Mouse (Mus musculus): ENCODE data around the gene Rps2.
"Not testable (repeated sequence)": the region's sequence is repeated elsewhere in the genome, so short reads cannot be mapped to it uniquely, and the experiment has no call there.

Rps2 gene

GRCm38 (mm10) chr17:24717943-24718342, at the start of gene Rps2, which contains the start of gene Rnf151:
TSS of gene Rps2 (plus strand) at chr17:24718116.
TSS of gene Rnf151 (minus strand) at chr17:24718063.
- DNase-seq (ENCODE audit: low spot score in 2 of 2): no peak

GRCm38 (mm10) chr17:24669214-24669544, 48.7 kb upstream of the Rps2 start:
- not testable (repeated sequence) for DNase-seq (ENCODE audit: low spot score in 2 of 2)

DNA sequence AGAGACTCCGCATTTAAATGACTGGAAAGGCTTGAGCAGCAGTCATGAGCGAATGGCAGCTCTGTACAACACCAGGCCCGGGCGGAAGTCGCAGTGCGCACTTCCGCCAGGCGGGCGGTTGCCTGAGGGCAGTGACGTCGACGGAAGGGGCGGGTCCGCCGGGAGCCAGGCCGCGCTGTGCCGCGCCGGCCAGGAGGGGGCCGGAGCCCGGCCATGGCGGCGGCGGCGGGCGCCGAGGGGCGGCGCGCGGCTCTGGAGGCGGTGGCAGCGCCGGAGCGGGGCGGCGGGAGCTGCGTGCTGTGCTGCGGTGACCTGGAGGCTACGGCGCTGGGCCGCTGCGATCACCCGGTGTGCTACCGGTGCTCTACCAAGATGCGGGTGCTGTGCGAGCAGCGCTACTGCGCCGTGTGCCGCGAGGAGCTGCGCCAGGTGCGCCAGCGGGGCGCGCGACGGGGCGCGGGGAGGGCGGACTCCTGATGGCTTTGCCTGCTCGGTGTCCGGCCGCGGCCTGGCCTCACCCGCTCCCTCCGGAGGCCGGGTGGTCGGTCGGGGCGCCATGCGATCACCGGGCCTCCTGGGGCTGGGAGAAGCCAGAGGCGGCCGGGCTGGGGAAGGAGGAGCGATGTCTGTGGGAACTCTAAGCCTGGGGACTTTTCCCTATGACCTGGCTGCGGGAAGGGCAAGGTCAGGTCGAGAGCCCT, 48.2 kb upstream of the Rps2 start, which contains the start of gene Zfp598:
Gene Zfp598 (plus strand): TSS at position 143 of the 701 bp plus-strand sequence.
- peak; percentile 96 for DNase-seq (ENCODE audit: low spot score in 2 of 2)

- DNase-seq (ENCODE audit: low spot score in 2 of 2): no peak
These were observed 47.6 kb upstream of the Rps2 start for GRCm38 (mm10) chr17:24670246-24670844.

- DNase-seq (ENCODE audit: low spot score in 2 of 2): no peak
These were observed 46.6 kb upstream of the Rps2 start for GRCm38 (mm10) chr17:24671346-24671745.

GRCm38 (mm10) chr17:24672141-24672540, 45.8 kb upstream of the Rps2 start:
- DNase-seq (ENCODE audit: low spot score in 2 of 2): no peak

DNA sequence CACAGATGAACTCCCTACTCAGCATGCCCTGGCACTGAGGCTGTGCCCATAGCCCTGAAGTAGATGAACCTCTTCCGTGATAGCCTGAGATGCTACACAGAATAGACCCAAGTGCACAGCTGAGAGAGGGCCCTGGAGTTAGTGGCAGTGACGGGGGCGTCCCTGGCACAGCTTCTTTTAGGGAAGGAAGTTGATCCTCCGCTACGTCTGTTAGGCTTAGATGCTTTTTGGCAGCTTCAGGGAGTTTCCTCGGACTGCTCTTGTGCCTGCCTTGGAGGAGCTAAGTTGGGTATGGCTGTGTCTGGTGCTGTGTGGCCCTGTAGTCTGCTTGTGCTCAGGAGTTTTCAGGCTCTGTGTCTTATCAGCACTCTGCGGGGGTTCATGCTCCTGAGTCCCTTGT, 43.6 kb upstream of the Rps2 start:
- peak; percentile 63 to 70 for DNase-seq (ENCODE audit: low spot score in 2 of 2)

DNA sequence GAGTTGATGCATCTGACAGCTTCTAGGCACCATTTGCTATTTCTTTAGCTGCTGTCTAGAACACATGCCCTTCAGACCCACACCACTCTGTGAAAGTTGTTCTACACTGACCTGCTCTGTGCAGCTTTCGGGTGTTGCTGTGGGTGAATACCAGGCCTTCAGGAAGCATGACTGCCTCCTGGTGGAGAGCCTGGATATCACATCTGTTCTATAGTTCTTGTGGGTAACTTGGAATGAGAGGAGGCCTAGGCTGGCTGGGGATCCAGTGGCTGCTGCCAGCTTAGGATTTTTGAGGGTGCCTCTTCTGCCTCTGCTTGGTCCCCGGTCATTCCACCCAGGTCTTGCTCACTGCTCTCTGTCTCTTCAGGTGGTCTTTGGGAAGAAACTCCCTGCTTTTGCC, 41.7 kb upstream of the Rps2 start:
- DNase-seq (ENCODE audit: low spot score in 2 of 2): peak; percentile 73 to 80

DNA sequence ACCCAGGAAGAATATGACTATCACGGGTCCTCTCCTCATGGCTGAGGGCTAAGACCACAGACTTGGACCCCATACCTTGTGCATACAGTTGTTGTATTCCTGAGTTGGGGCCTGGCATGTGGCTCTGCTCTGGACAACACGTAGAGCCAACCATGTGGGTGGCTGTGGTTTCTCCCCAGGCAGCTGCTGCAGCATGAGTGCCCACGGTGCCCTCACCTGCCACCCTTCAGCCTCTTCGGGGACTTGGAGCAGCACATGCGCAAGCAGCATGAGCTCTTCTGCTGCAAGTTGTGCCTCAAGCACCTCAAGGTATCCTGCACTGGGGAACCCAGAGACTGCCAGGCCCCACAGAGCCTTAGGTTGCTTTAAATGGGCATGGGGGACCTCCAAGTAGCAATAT, 41.0 kb upstream of the Rps2 start:
- no peak for DNase-seq (ENCODE audit: low spot score in 2 of 2)

DNA sequence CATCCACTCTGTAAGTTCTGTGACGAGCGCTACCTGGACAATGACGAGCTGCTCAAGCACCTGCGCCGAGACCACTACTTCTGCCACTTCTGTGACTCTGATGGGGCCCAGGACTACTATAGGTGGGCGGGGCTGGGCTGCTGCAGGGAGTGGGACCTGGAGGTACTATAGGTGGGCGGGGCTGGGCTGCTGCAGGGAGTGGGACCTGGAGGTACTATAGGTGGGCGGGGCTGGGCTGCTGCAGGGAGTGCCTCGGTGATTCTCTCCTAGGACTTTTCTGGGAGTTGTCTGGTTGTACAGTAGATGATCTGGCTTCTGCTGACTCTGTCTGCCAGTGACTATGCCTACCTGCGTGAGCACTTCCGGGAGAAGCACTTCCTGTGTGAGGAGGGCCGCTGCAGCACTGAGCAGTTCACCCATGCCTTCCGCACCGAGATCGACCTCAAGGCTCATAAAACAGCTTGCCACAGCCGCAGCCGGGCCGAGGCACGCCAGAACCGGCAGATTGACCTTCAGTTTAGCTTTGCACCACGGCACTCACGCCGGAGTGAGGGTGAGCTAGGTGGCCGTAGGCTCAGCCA, 40.3 kb upstream of the Rps2 start:
- DNase-seq (ENCODE audit: low spot score in 2 of 2): no peak

GRCm38 (mm10) chr17:24686514-24686913, 31.4 kb upstream of the Rps2 start:
- peak in 1 of 2 experiments; percentile 37 for DNase-seq (ENCODE audit: low spot score in 2 of 2)

DNA sequence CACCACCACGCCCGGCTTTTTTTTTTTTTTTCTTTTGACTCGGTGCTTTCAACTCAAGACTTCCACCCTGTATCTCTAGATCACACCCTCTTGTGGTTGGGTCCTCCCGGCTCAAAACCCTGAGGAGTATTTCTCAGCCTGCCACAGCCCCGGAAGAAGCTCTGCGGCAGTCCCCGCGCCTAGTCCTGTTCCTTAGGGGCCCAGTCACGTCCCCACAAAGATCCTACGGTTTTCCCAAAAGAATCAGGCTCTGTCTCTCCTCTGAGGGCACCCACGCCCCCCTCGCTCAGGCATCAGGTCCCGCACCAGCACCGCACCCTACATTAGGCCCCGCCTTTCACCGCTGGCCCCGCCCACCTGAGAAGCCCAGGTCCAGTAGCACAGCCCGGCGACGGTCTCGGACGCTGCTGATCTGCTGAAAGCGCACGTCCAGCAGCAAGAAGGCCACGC, 30.7 kb upstream of the Rps2 start:
- DNase-seq (ENCODE audit: low spot score in 2 of 2): peak in 1 of 2 experiments; percentile 46

DNA sequence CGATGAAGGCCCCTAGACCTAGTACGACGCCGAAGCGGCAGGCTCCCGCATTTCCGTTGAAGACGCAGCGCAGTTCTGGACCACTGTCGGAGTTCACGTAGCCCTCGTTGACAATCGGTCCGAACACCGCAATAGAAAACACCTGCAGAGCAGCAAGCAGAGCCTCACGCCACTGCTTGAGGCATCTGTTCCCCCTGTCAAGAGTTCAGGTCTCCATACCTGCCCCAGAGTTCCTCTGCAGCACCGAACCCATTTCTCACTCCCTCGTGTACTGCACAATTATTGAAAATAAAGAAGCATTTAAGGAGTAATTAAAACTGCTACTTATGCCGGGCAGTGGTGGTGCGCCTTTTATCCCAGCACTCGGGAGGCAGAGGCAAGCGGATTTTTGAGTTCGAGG, 30.3 kb upstream of the Rps2 start:
- DNase-seq (ENCODE audit: low spot score in 2 of 2): no peak

DNA sequence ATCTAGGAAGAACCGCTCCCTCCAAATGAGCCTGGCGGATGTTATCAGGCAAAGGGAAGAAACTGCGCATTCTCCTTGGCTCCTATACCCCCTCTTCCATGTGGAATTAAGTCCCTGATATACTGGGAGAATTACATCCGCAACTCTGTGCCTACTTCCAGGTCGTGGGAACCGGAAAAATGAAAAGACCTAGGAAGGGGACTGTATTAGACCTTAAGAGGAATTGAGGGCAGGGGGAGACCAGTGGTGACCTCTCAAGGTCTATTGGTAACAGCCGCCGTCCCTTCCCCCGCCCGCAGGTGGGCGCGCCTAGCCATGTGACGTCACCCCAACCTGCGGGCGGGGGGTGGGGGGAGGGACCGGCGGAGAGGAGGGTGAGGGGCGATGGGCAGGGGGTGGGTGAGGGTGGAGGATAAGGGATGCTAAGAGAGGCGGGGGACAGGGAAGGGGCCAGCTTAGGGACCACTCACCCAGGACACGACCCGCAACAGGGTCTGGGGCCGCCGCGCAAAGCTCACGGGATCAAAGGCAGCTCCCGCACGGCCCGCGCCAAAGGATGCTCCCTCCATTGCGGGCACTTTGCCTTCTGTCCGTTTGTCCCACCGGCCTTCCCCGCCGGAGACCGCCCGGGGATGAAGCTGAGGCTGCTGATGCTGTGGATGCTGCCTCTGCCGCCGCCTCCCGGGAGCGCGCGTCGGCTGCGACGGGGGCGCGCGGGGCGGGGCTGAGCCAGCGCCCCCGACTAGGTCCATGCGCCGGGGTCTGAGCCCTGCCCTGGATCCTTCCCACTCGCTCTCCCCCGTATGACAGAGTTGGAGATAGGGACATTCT, 28.4 kb upstream of the Rps2 start, which contains the start of gene Syngr3:
Gene Syngr3 (minus strand): TSS at position 705 of the 831 bp plus-strand sequence.
- peak; percentile 67 to 69 for DNase-seq (ENCODE audit: low spot score in 2 of 2)

DNA sequence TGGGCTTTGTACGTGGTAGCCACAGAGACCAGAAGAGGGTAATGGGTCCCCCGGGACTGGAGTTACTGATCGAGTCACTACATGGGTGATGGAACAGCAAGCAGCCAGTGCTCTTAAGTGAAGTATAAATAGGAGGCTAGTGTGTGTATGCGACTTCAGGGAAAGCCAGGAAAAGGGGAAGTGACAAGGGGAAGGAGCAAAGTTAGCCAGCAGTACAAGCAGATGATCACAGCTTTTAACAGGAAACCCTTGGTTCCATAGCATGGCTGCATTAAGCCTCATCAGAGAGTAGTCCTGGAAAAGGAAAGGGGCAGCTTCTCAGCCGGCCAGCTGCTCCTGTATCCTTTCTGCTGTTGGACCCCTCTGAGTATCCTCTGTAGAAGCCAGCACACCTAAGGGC, 25.5 kb upstream of the Rps2 start:
- no peak for DNase-seq (ENCODE audit: low spot score in 2 of 2)

DNA sequence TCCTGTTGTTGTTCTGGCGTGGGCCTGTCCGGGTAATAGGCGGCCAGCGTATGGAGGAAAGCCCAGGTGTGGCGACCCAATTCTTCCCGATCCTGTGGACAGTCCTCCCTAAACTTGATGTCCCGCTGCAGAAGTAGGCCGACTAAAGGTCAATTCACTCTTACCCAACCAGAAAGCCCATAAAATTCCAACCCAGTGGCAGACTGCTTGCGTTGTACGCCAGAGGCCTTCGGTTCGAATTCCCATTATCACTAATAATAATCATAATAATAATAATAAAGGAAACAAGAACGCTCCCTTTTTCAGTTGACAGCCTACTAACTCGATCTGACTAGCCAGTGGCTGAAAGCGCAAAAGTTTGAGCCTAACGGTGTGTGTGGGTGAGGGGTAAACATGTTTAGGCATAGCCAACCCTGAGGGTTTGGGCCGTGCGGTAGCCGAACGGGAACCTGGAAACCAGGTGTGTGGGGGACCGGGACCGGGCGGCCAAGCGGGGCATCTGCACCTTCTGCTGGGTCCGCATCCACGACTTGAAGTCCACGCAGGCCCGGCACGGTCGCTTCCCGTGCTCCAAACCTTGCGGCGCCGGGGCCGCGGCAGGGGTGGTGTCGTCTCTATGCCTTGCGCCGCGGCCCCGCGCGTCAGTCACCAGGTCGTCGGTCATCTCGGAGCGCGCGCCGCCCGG, 22.4 kb upstream of the Rps2 start:
- DNase-seq (ENCODE audit: low spot score in 2 of 2): no peak

DNA sequence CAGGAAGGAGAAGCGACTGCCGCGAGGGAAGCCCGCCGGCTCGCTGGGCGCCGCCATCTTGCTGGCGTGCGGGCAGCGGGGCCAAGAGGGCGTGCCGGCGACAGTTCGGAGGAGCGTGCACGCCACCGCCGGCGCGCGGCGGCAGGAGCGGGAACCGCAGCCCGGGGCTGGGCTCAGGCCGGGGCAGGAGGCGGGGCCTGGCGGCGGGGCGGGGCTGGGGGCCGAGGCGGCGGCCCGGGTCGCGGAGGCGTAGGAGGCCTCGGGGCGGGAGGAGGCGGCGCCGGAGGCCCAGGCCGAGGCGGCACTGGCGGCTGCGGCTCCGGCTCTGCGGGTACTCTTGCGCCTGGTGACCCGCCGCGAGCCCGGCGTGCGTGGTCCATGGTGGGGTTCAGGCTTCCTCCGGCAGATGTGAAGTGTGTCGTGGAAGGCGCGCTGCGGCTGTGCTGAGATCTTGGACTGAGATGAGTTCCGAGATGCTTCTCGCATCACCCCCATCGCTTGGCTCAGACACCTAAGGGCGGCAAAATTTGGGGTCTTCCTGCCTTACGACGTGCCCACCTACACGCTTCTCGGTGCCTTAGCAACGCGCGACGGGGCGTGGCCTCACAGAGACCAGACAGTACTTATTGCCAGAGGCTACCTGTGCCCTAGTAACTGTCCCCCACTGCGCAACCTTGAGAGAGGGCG, 21.8 kb upstream of the Rps2 start, which contains the start of the genes Gfer and Noxo1:
Gene Gfer (minus strand): TSS at position 146 of the 687 bp plus-strand sequence.
Gene Noxo1 (plus strand): TSS at position 224 of the 687 bp plus-strand sequence.
- DNase-seq (ENCODE audit: low spot score in 2 of 2): peak; percentile 90

DNA sequence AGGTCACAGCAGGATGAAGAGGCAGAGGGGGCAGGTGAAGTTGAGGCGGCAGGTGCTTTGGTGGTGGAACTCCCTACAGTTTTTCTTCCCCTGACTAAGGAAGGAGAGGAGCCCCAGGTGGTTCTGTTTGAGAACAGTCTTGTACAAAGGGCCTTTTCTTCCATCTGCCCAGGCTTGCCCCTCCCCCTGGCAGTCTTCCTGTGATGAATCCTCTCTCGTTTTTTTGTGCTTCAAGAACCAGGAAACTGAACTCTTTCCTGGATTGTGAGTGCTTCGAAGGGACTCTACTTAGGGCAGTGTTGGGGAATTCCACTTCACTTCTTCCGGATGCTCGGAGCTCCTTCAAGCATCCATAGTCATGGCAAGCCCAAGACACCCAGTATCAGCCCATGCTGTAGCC, 19.9 kb upstream of the Rps2 start:
- no peak for DNase-seq (ENCODE audit: low spot score in 2 of 2)

DNA sequence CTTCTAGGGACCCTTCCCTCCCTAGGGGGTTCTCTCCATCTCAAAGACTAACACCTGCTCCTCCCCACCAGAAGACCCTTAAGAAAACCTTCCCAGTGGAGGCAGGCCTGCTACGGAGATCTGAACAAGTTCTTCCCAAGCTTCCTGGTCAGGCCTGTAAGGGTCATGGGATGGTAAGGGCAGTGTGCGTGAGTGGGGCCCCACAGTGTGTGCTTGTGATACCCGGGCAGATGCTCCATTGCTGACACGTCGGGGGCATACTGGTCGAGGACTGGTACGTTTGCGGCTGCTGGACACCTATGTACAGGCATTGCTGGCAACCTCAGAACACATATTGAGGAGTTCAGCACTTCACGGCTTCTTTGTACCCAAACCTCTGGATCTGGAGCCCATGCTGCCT, 19.2 kb upstream of the Rps2 start:
- no peak for DNase-seq (ENCODE audit: low spot score in 2 of 2)

GRCm38 (mm10) chr17:24699473-24699872, 18.4 kb upstream of the Rps2 start:
- no peak for DNase-seq (ENCODE audit: low spot score in 2 of 2)

DNA sequence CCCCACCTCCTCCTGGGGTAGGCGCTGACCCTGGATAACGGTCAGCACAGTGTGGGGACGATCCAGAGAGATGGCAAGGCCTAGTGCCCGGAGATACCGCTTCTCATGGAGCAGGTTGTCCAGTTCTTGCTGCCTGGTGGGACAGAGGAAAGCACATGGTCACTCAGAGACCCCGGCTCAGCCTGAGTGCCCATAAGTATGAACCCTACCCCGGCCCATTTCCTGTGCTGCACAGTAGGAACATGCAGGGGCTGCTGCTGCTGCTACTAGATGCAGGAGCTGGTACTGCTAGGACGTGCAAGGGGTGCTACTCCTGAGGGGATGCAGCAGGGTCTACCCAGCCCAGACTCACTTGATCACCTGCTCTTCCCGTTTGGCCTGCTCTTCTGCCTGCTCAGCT, 16.7 kb upstream of the Rps2 start:
- no peak for DNase-seq (ENCODE audit: low spot score in 2 of 2)

Data from right cerebral cortex, postnatal 10 days (tissue).